Mouse (Mus musculus): ENCODE measurements around the gene Tex44.
"Not testable (repeated sequence)": the region's sequence is repeated elsewhere in the genome, so short reads cannot be mapped to it uniquely, and the experiment has no call there.

The Tex44 gene

GRCm38 (mm10) chr1:86447596-86448171 is 21.6 kb downstream of the Tex44 start:
- DNase-seq (ENCODE audit: low read depth, low spot score), result no peak

GRCm38 (mm10) chr1:86448272-86448671 is 22.1 kb downstream of the Tex44 start:
- DNase-seq (ENCODE audit: low read depth, low spot score), result no peak

GRCm38 (mm10) chr1:86449966-86450365 is 23.8 kb downstream of the Tex44 start:
- DNase-seq (ENCODE audit: low read depth, low spot score), result no peak

- DNase-seq (ENCODE audit: low read depth, low spot score), result no peak
Observed at GRCm38 (mm10) chr1:86452713-86453112, 26.6 kb downstream of the Tex44 start.

- no peak for DNase-seq (ENCODE audit: low read depth, low spot score)
Observed at GRCm38 (mm10) chr1:86456892-86457581, 30.9 kb downstream of the Tex44 start.

- no peak for DNase-seq (ENCODE audit: low read depth, low spot score)
Observed at GRCm38 (mm10) chr1:86459371-86459770, 33.2 kb downstream of the Tex44 start.

GRCm38 (mm10) chr1:86464223-86464874 is 38.2 kb downstream of the Tex44 start:
- no peak for DNase-seq (ENCODE audit: low read depth, low spot score)

GRCm38 (mm10) chr1:86464875-86465224 is 38.7 kb downstream of the Tex44 start:
- DNase-seq (ENCODE audit: low read depth, low spot score), result no peak

GRCm38 (mm10) chr1:86467416-86467815 is 41.3 kb downstream of the Tex44 start:
- no peak for DNase-seq (ENCODE audit: low read depth, low spot score)

- DNase-seq (ENCODE audit: low read depth, low spot score), result no peak
Observed at GRCm38 (mm10) chr1:86469876-86470275, 43.7 kb downstream of the Tex44 start.

GRCm38 (mm10) chr1:86470519-86471181 is 44.5 kb downstream of the Tex44 start:
- DNase-seq (ENCODE audit: low read depth, low spot score), result peak; percentile 57

- DNase-seq (ENCODE audit: low read depth, low spot score), result not testable (repeated sequence)
Observed at GRCm38 (mm10) chr1:86471504-86471961, 45.4 kb downstream of the Tex44 start.

- DNase-seq (ENCODE audit: low read depth, low spot score), result no peak
Observed at GRCm38 (mm10) chr1:86472197-86472952, 46.2 kb downstream of the Tex44 start.

GRCm38 (mm10) chr1:86473109-86473760 is 47.1 kb downstream of the Tex44 start:
- DNase-seq (ENCODE audit: low read depth, low spot score), result no peak

All from telencephalon, adult 2 months (tissue).